Mouse (Mus musculus) mesoderm, embryonic 11.5 days (tissue): ENCODE measurements around the gene Ppme1.
A peak's percentile ranks its signal among the peaks of the same experiment; 100 is the strongest.

Source experiments
- DNase-seq: peaks from one replicate; pipeline ENCODE4 v3.0.0-alpha.2; 2012; ENCODE audit warnings: low read depth, low spot score

Gene Ppme1

GRCm38 (mm10) chr7:100279803-100280202 is 92.3 kb downstream of the Ppme1 start:
- DNase-seq: peak; percentile 71
